Mouse (Mus musculus) layer of hippocampus, adult 2 months (tissue): ENCODE results near the gene Tie1. TPM values are rescaled to one million over a fixed set of nuclear protein-coding genes. Genes with fewer than 3 reads are reported as not detected.

Experiments used
- DNase-seq, 2 experiments: peaks; one replicate each; pipeline ENCODE4 v3.0.0; 2022; ENCODE audit warnings: low spot score in 2 of 2
- H3K27ac ChIP-seq: fragments of 200-600 bp; 2 replicates; pipeline ENCODE4 v1.8.1; 2022
- H3K4me3 ChIP-seq: fragments of 200-600 bp; 2 replicates; pipeline ENCODE4 v1.8.1; 2022; ENCODE audit warnings: mild to moderate bottlenecking
- CTCF ChIP-seq: fragments of 200-600 bp; conservative IDR thresholded peaks from 2 replicates; pipeline ENCODE4 v1.8.1; 2022; ENCODE audit warnings: antibody characterized with exemption, mild to moderate bottlenecking, moderate library complexity
- total RNA-seq, 2 experiments: library from RNA; stranded (reverse); gene quantifications; 2 replicates each; pipeline ENCODE4 v1.2.3; 2021

Tie1 gene
- total RNA-seq, 2 experiments from 2014 or later = 7.0 to 9.3 TPM

- no peak within 1 kb of the TSS for H3K4me3 ChIP-seq
- H3K27ac ChIP-seq = no peak within 1 kb of the TSS
- TF ChIP-seq CTCF = no peak
- no peak for DNase-seq
These were observed 32.4 kb downstream of the Tie1 start, which contains the start of gene Mpl for GRCm38 (mm10) chr4:118457345-118457975. TSS of gene Mpl (minus strand) at chr4:118457513.

- Histone ChIP-seq H3K27ac (peak overlapping the region; percentile 71), H3K4me3 (peak overlapping the region; percentile 47)
- DNase-seq = no peak
- peak; percentile 50 for TF ChIP-seq CTCF
These were observed 43.3 kb downstream of the Tie1 start for GRCm38 (mm10) chr4:118446415-118447153.

GRCm38 (mm10) chr4:118445781-118446414 is 44.0 kb downstream of the Tie1 start:
- peak overlapping the region; percentile 71 for H3K27ac ChIP-seq
- peak overlapping the region; percentile 47 for H3K4me3 ChIP-seq
- TF ChIP-seq CTCF = no peak
- peak in 1 of 2 experiments; percentile 22 for DNase-seq

- no peak overlapping the region for H3K27ac ChIP-seq
- no peak for DNase-seq
- no peak overlapping the region for H3K4me3 ChIP-seq
- no peak for TF ChIP-seq CTCF
These were observed 44.8 kb downstream of the Tie1 start for GRCm38 (mm10) chr4:118445088-118445487.

GRCm38 (mm10) chr4:118437829-118438253 is 52.0 kb downstream of the Tie1 start:
- TF ChIP-seq CTCF = no peak
- H3K27ac ChIP-seq = peak overlapping the region; percentile 74; the same call in 1 of the 2 replicates
- DNase-seq = no peak
- H3K4me3 ChIP-seq = peak overlapping the region; percentile 52

- DNase-seq = peak; percentile 83 to 91
- H3K4me3 ChIP-seq = peak within 1 kb of the TSS; percentile 52
- peak; percentile 56 for TF ChIP-seq CTCF
- peak within 1 kb of the TSS; percentile 74 for H3K27ac ChIP-seq
These were observed 52.8 kb downstream of the Tie1 start, which contains the start of gene Cdc20 for GRCm38 (mm10) chr4:118436820-118437603. TSS of gene Cdc20 (minus strand) at chr4:118437352.

- H3K4me3 ChIP-seq = no peak overlapping the region
- DNase-seq = no peak
- H3K27ac ChIP-seq = no peak overlapping the region
- TF ChIP-seq CTCF = no peak
These were observed 57.5 kb downstream of the Tie1 start for GRCm38 (mm10) chr4:118432332-118432731.

- Histone ChIP-seq H3K4me3 (no peak overlapping the region), H3K27ac (no peak overlapping the region)
- no peak for DNase-seq
- no peak for TF ChIP-seq CTCF
These were observed 60.5 kb downstream of the Tie1 start for GRCm38 (mm10) chr4:118429215-118429895.

- peak overlapping the region; percentile 90 for H3K27ac ChIP-seq
- TF ChIP-seq CTCF = no peak
- peak overlapping the region; percentile 64 for H3K4me3 ChIP-seq
- DNase-seq = no peak
These were observed 61.2 kb downstream of the Tie1 start for GRCm38 (mm10) chr4:118428531-118429214.

GRCm38 (mm10) chr4:118427768-118428451 is 62.0 kb downstream of the Tie1 start, which contains the start of gene Elovl1:
TSS of gene Elovl1 (plus strand) at chr4:118428093.
- TF ChIP-seq CTCF = peak; percentile 69
- H3K4me3 ChIP-seq = peak within 1 kb of the TSS; percentile 64
- peak within 1 kb of the TSS; percentile 90 for H3K27ac ChIP-seq
- DNase-seq = peak; percentile 63 to 65

- no peak for DNase-seq
- TF ChIP-seq CTCF = no peak
- H3K27ac ChIP-seq = peak overlapping the region; percentile 90
- peak overlapping the region; percentile 64 for H3K4me3 ChIP-seq
These were observed 62.5 kb downstream of the Tie1 start for GRCm38 (mm10) chr4:118427415-118427767.
